Mouse (Mus musculus) hindbrain, embryonic 14.5 days (tissue): ENCODE results near the gene Btf3l4. TPM values are rescaled to one million over a fixed set of nuclear protein-coding genes. Genes with fewer than 3 reads are reported as not detected.

Experiments used
- ATAC-seq: fragments of 200-750 bp; cut with Nextera tagmentation; 2 replicates; pipeline ENCODE4 v1.8.0; 2017; ENCODE audit warnings: moderate number of reproducible peaks, mild to moderate bottlenecking, moderate TSS enrichment, moderate library complexity; ENCODE audit not compliant: low FRiP score
- DNase-seq: peaks from one replicate; pipeline ENCODE4 v3.0.0-alpha.2; 2015; ENCODE audit warnings: low spot score
- H3K27ac ChIP-seq: fragments of 300-500 bp; sonication (generic); 2 replicates; pipeline ENCODE4 v1.5.1; 2014; ENCODE audit warnings: mild to moderate bottlenecking, moderate library complexity
- H3K27me3 ChIP-seq: fragments of 300-500 bp; sonication (generic); 2 replicates; pipeline ENCODE4 v1.6.1; 2014; ENCODE audit warnings: mild to moderate bottlenecking, low read length, mixed read lengths; ENCODE audit not compliant: control insufficient read depth, insufficient read depth
- H3K36me3 ChIP-seq: fragments of 300-500 bp; sonication (generic); replicated peaks from 2 replicates; pipeline ENCODE4 v1.6.1; 2014; ENCODE audit not compliant: control insufficient read depth, insufficient read depth
- H3K4me1 ChIP-seq: fragments of 300-500 bp; sonication (generic); replicated peaks from 2 replicates; pipeline ENCODE4 v1.6.1; 2014; ENCODE audit warnings: antibody characterized with exemption, low read length, mixed read lengths; ENCODE audit not compliant: control insufficient read depth, insufficient read depth
- H3K4me2 ChIP-seq: fragments of 300-500 bp; sonication (generic); replicated peaks from 2 replicates; pipeline ENCODE4 v1.6.1; 2014; ENCODE audit warnings: mild to moderate bottlenecking, moderate library complexity
- H3K4me3 ChIP-seq: fragments of 300-500 bp; sonication (generic); replicated peaks from 2 replicates; pipeline ENCODE4 v1.5.1; 2014; ENCODE audit warnings: mild to moderate bottlenecking, low read length
- H3K9ac ChIP-seq: fragments of 300-500 bp; sonication (generic); 2 replicates; pipeline ENCODE4 v1.6.1; 2014
- H3K9me3 ChIP-seq: fragments of 300-500 bp; sonication (generic); 2 replicates; pipeline ENCODE4 v1.6.1; 2016; ENCODE audit warnings: low read length; ENCODE audit not compliant: control insufficient read depth
- WGBS: fragments of 180-500 bp; shearing (Covaris S2); extraction: QIAGEN DNeasy Blood & Tissue Kit; methylation state at CpG from one replicate; pipeline ENCODE4 v1.1.7; 2014; 5-methylcytosine and 5-hydroxymethylcytosine counted together
- polyA plus RNA-seq: library from polyadenylated mRNA; unstranded; fragments of >200 nt; fragmentation: Nextera tagmentation; extraction: Ambion mirVana; gene quantifications from 2 replicates; pipeline ENCODE4 v1.2.1, GENCODE M21; 2014

Gene Btf3l4
- 187 and 191 TPM in 2 replicates for polyA plus RNA-seq

- no peaks in the 10 kb centered on the region for H3K9me3 ChIP-seq
- peak within 1 kb of the TSS; percentile 89 for H3K4me2 ChIP-seq
- DNase-seq (peak; percentile 96), ATAC-seq (peak; percentile 94)
- peak within 1 kb of the TSS; percentile 98 for H3K9ac ChIP-seq
- H3K36me3 ChIP-seq = peaks cover 22% of the 10 kb centered on the region
- H3K27me3 ChIP-seq = no peaks in the 10 kb centered on the region
- peak within 1 kb of the TSS; percentile 95 for H3K27ac ChIP-seq
- H3K4me1 ChIP-seq = peaks cover 37% of the 10 kb centered on the region
- WGBS = under 1% methylated on average over 71 of the region's 73 CpGs
- peak within 1 kb of the TSS; percentile 92 for H3K4me3 ChIP-seq
These were observed at the start of gene Btf3l4 for GRCm38 (mm10) chr4:108832916-108833827. Gene Btf3l4 (minus strand): TSS chr4:108833614.

- Histone ChIP-seq H3K4me1 (no peaks in the 10 kb centered on the region), H3K27me3 (no peaks in the 10 kb centered on the region), H3K27ac (peak within 1 kb of the TSS; percentile 70), H3K36me3 (no peaks in the 10 kb centered on the region), H3K4me2 (peak within 1 kb of the TSS; percentile 91), H3K4me3 (peak within 1 kb of the TSS; percentile 74), H3K9ac (peak within 1 kb of the TSS; percentile 81), H3K9me3 (no peaks in the 10 kb centered on the region)
- ATAC-seq = peak; percentile 93
- DNase-seq = peak; percentile 78
- under 1% methylated on average over 46 of the region's 46 CpGs for WGBS
These were observed 45.8 kb upstream of the Btf3l4 start, which contains the start of gene Rab3b for GRCm38 (mm10) chr4:108878963-108879822. Gene Rab3b (plus strand): TSS chr4:108879063.

GRCm38 (mm10) chr4:108877901-108878300, 44.5 kb upstream of the Btf3l4 start:
- Histone ChIP-seq H3K36me3 (no peaks in the 10 kb centered on the region), H3K4me2 (no peak overlapping the region), H3K27ac (no peak overlapping the region), H3K4me1 (no peaks in the 10 kb centered on the region), H3K27me3 (no peaks in the 10 kb centered on the region), H3K9me3 (no peaks in the 10 kb centered on the region), H3K9ac (no peak overlapping the region), H3K4me3 (no peak overlapping the region)
- DNase-seq (no peak), ATAC-seq (no peak)
- 85% methylated on average over 6 of the region's 6 CpGs for WGBS

- Histone ChIP-seq H3K36me3 (no peaks in the 10 kb centered on the region), H3K4me2 (no peak overlapping the region), H3K9me3 (no peaks in the 10 kb centered on the region), H3K27ac (no peak overlapping the region), H3K27me3 (no peaks in the 10 kb centered on the region), H3K4me3 (no peak overlapping the region), H3K9ac (no peak overlapping the region), H3K4me1 (no peaks in the 10 kb centered on the region)
- no peak for DNase-seq
- no peak for ATAC-seq
- WGBS = 87% methylated on average over 5 of the region's 5 CpGs
These were observed 40.3 kb upstream of the Btf3l4 start for GRCm38 (mm10) chr4:108873746-108874145.

- Histone ChIP-seq H3K4me3 (no peak overlapping the region), H3K36me3 (0 out of 2 replicates have a peak, but pooled peaks cover 1% of the 10 kb centered on the region), H3K9me3 (no peaks in the 10 kb centered on the region), H3K4me1 (no peaks in the 10 kb centered on the region), H3K27ac (no peak overlapping the region), H3K4me2 (no peak overlapping the region), H3K9ac (no peak overlapping the region), H3K27me3 (no peaks in the 10 kb centered on the region)
- 39% methylated on average over 10 of the region's 10 CpGs for WGBS
- DNase-seq = peak; percentile 99
- ATAC-seq = peak; percentile 86
These were observed 36.4 kb upstream of the Btf3l4 start for GRCm38 (mm10) chr4:108869730-108870374.

GRCm38 (mm10) chr4:108866806-108867205, 33.4 kb upstream of the Btf3l4 start:
- H3K9ac ChIP-seq = no peak overlapping the region
- DNase-seq = no peak
- no peak overlapping the region for H3K4me2 ChIP-seq
- no peaks in the 10 kb centered on the region for H3K4me1 ChIP-seq
- WGBS = 86% methylated on average over 7 of the region's 7 CpGs
- H3K27ac ChIP-seq = no peak overlapping the region
- no peaks in the 10 kb centered on the region for H3K9me3 ChIP-seq
- H3K27me3 ChIP-seq = no peaks in the 10 kb centered on the region
- H3K4me3 ChIP-seq = no peak overlapping the region
- ATAC-seq = no peak
- H3K36me3 ChIP-seq = peaks cover 27% of the 10 kb centered on the region

- Histone ChIP-seq H3K27ac (peak within 1 kb of the TSS; percentile 85), H3K4me2 (peak within 1 kb of the TSS; percentile 87), H3K4me3 (peak within 1 kb of the TSS; percentile 68), H3K9me3 (no peaks in the 10 kb centered on the region), H3K36me3 (peaks cover 17% of the 10 kb centered on the region), H3K27me3 (no peaks in the 10 kb centered on the region), H3K9ac (peak within 1 kb of the TSS; percentile 65), H3K4me1 (peaks cover 17% of the 10 kb centered on the region)
- ATAC-seq (peak; percentile 8; the same call in 1 of the 2 replicates), DNase-seq (no peak)
- 12% methylated on average over 20 of the region's 20 CpGs for WGBS
These were observed 15.1 kb upstream of the Btf3l4 start, which contains the start of gene A730015C16Rik for GRCm38 (mm10) chr4:108848505-108848848. Gene A730015C16Rik (minus strand): TSS chr4:108848619.

GRCm38 (mm10) chr4:108847715-108848504, 14.5 kb upstream of the Btf3l4 start, which contains the start of gene Kti12:
Gene Kti12 (plus strand): TSS chr4:108847785.
- ATAC-seq = peak; percentile 92

More at GRCm38 (mm10) chr4:108847715-108848504, 14.5 kb upstream of the Btf3l4 start, which contains the start of gene Kti12:
- no peaks in the 10 kb centered on the region for H3K27me3 ChIP-seq
- DNase-seq = peak; percentile 87
- H3K4me1 ChIP-seq = peaks cover 17% of the 10 kb centered on the region
- H3K9ac ChIP-seq = peak within 1 kb of the TSS; percentile 65
- H3K4me2 ChIP-seq = peak within 1 kb of the TSS; percentile 87
- under 1% methylated on average over 77 of the region's 77 CpGs for WGBS
- H3K9me3 ChIP-seq = no peaks in the 10 kb centered on the region
- peak within 1 kb of the TSS; percentile 85 for H3K27ac ChIP-seq
- peaks cover 14% of the 10 kb centered on the region for H3K36me3 ChIP-seq
- H3K4me3 ChIP-seq = peak within 1 kb of the TSS; percentile 68
